Mouse (Mus musculus) layer of hippocampus, adult 18-20 months (tissue): ENCODE measurements around the gene Tspan5. TPM values are rescaled to one million over a fixed set of nuclear protein-coding genes. Genes with fewer than 3 reads are reported as not detected.

Source experiments
- DNase-seq, 2 experiments: peaks; one replicate each; pipeline ENCODE4 v3.0.0; 2022; ENCODE audit warnings: low spot score in 2 of 2
- total RNA-seq, 2 experiments: library from RNA; stranded (reverse); gene quantifications; 2 replicates each; pipeline ENCODE4 v1.2.3; 2021

The Tspan5 gene
- total RNA-seq, 2 experiments from 2014 or later: 197 to 205 TPM

GRCm38 (mm10) chr3:138804104-138805048 lies 62.4 kb downstream of the Tspan5 start:
- DNase-seq: no peak

DNA sequence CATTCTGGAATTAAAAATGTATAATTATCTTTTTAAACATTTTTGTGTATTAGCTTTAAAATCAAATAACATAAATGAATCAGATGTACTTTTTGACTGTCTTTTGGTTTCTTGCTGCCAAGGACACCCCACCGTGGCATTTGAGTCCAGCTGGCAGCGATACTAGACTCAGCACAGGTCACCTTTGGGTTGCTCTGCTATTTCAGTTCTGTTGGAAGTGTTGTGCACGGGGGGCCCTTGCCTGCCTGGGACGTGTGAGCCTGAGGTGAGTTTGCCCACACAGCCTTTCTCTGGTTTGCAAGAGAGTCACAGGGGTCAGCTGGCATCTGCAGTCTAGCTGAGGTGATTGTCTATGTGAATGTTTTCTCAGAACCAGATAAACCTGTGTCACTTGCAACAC lies 65.8 kb downstream of the Tspan5 start:
- DNase-seq: no peak

DNA sequence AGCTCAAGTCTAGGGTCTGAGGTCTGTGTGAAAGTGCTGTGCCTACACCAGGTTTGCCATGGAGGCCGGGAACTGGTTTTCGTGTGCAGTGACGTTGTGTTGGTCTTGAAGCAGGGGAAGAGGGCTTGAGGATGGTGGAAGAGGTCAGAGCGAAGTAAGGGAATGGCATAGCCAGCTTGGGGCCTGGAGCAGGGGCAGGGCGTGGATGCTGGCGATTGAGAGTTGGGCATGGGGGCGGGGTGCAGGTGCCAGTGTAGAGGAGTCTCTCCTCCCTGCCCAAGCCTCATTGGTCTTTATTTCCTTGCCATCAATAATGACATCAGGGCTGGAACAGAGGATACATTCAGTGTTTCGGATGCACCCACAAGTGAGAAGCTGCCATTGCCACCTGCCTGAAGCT lies 67.5 kb downstream of the Tspan5 start:
- DNase-seq: no peak

- no peak for DNase-seq
Measured at GRCm38 (mm10) chr3:138812565-138812964, 70.6 kb downstream of the Tspan5 start.

GRCm38 (mm10) chr3:138813139-138813810 lies 71.3 kb downstream of the Tspan5 start:
- DNase-seq: no peak

DNA sequence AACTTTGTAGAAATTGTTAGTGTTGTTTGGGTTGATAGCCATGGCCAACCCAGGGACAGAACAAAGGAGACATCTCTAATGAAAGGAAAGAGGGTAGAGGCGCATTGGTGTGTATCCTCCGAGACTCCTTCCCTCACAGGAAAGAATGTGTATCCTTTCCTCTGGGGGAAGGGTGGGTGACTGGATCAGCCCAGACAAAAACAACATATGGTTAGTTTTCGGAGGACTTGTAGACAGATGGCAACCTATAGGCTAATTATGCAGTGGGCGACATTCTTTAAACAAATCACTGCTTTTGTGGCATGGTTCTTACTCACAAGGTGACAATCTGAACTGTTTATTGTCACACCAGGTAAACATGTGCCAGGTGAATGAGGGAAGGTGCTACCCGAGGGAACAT lies 72.5 kb downstream of the Tspan5 start:
- peak in 1 of 2 experiments; percentile 53 for DNase-seq

DNA sequence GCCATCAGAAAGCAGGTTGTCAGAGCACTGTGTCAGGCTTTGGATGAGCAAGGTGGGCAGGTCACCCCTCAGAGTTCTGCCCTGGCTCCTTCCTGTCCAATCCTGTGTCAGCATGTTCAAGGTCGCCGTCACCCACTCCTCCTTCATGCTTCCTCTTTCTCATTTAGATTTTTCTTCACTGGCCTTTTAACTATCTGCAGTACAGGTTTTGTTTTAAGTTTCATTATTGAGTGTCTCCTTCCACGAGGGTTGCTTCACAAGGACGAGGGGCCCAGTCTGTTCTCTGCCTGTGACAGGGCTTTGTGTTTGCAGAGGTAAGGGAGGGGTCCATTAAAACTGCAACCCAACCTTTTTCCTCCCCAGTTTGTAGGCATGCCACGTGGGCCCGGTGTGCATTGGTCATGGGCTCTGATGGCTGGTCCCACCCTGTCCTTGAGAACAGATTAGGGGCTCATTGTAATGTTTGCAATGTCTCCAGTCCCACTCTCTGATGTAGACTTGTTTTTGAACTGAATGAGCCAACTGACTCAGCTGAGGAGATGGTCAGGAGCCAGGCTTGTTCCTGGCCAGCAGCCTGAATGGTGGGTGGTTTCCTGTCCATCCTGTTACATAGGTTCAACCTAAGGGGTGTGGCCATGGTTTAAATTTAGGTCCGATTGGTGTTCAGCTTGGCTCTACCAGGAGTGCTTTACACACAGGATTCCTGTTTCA lies 73.3 kb downstream of the Tspan5 start:
- DNase-seq: no peak

DNA sequence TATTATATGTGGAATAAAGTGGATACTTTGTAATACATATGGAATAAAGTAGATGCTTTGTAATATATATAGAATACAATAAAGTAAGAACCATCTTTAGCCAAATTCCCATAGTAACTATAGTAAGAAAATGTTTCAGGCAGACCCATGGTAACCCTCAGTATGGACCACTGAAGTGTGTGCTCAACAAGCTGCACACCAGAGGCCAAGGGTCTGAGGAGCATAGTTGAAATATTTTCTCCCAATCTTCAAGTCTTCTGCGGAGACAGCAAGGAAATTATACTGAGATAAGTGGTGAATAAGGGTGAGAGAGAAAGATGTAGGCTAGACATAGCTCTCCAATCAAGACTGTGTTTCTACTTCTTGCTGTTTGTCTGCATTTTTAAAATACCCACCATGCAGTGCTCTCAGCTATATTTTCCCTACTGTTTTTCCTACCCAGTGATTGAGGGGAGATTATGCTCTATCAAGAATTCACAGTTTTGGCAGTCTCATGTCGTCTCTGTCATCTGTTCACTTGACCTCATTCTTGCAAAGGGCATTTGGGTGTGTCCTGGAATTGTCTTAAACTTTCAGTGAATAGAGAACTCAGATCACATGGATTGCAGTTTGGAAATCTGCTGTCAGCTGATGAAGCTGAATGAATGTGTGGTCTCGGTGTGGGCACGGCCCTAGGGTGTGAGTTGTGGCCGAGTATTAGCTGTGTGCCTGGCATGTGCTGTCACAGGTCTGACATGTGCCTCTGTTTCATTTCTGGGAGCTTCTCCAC lies 75.1 kb downstream of the Tspan5 start:
- DNase-seq: no peak

- DNase-seq: no peak
Measured at GRCm38 (mm10) chr3:138819862-138820261, 77.9 kb downstream of the Tspan5 start.

- no peak for DNase-seq
Measured at GRCm38 (mm10) chr3:138820296-138820695, 78.3 kb downstream of the Tspan5 start.

DNA sequence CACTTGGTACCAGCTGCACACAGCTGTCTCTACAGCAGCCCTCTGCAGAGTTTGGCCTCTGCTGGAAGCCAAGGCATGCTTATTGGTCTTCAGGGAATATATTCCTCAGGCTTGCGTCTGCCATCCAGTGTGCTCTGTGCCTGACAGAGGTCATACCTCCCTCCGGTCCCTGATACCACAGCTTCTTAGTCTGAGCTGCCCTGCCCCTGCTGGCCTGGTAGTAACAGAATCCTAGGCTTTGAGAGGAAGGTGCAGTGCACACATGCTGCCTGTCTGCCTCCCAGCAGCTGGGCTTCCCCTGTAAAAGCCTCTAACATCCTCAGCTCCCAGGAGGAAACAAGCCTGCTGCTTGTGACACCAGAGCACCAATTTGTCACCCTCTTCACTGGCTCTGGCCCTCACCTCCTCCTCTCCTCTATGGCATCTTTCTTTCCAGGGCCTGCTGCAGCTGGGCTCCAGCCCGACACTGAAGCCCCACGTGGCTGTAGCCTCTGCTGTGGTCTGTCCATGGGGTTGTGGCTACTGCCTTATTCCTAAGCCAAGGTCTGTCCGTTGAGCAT lies 80.0 kb downstream of the Tspan5 start:
- DNase-seq: no peak

DNA sequence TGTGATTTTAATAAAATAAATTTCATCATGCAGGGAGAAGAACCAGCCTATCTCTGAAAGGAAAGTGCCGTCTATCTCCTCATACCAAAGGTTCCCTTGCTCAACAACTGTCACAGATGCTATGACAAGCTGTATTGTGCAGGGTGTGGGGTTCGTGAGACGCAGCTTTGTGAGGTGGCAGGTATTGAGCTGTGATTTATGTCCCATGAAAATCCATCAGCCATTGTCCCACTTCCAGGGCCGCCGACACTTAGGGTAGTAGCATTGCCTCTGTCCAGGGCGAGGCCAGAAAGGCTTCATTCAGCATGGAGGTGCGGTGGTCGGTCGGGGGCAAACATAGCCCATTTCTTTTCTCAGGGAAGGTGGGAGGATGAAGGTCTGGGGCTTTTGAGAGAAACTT lies 81.9 kb downstream of the Tspan5 start:
- no peak for DNase-seq

GRCm38 (mm10) chr3:138825296-138825695 lies 83.3 kb downstream of the Tspan5 start:
- no peak for DNase-seq

DNA sequence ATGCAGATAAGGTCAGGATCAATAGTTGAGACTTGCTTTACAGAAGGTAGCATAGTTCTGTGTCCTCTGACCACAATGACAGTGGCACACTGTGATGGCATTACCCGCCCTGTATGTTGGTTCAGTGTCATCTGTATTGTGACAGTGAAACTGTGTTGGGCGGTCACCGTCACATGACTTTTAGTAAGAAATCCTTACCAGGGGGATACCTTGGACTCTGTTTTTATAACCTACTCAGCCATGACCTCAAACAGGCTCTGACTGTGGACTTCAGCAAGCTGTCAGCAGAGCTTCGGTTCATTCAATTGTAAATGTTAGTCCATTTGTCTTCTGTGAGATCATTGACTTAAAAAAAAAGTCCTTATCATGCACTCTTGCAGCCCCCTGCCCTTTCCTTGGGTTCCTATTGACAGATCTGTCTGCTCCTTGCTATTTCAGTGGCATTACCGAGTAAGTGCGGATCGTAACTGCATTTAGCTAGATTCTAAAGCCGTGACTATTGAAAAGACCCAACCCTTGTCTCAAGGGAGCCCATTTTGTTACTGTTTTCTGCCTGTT lies 84.3 kb downstream of the Tspan5 start:
- no peak for DNase-seq

- DNase-seq: no peak
Measured at GRCm38 (mm10) chr3:138832827-138833517, 91.0 kb downstream of the Tspan5 start.

DNA sequence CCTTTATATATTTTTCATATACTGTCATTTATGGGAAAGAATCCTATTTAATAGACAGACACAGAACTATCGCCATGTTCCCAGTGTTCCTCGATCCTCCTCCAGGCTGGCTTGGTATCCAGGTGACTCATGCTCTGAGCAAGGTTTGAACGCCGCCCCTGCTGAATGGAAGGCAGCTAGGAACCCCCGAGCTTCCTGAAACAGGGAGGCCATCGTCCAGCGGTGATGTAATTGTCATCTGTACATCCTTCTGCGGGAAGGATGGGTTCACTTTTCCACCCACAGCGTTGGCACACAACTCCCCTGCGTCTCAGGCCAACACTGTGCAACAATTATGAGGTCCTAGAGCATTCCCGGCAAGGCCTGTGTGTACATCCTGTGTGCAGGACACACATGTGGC lies 92.2 kb downstream of the Tspan5 start:
- peak in 1 of 2 experiments; percentile 61 for DNase-seq

DNA sequence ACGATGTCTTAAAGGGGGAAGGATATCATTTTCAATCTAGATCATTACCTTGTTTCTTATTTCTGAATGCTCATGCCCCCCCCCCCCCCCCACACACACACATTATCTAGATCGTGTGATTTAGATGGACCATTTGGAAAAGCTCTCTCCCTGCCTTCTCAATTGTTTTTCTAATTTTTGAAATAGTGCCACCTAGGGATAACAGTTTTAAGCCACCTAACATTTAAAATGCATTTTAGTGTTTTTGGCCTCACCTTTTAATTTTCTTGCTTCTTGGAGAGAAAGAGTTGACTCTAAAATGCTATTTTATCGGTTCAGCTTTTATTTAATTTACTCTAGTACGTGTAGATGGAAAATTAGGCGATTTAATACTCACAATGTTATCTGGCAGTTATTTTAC lies 94.9 kb downstream of the Tspan5 start:
- DNase-seq: no peak

- no peak for DNase-seq
Measured at GRCm38 (mm10) chr3:138837651-138838050, 95.7 kb downstream of the Tspan5 start.

DNA sequence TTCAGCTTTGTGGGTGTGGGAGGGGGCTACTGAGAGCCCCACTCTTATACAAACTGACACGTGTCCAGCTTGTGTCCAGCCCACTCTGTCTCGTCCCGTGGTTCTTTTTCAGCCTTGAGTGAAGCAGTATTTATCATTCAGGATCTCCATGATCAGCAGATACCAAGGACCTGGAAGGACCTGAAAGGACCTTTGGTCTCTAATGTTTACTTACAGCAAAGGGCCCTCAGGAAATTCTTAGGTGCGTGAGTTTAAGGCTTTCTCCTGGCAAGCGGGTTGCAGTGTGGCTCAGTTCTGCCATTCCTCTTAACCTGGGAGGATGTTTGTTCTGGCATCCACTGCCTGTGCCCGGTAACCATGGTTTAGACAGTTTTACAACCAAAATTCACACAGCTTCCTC lies 97.7 kb downstream of the Tspan5 start:
- no peak for DNase-seq

DNA sequence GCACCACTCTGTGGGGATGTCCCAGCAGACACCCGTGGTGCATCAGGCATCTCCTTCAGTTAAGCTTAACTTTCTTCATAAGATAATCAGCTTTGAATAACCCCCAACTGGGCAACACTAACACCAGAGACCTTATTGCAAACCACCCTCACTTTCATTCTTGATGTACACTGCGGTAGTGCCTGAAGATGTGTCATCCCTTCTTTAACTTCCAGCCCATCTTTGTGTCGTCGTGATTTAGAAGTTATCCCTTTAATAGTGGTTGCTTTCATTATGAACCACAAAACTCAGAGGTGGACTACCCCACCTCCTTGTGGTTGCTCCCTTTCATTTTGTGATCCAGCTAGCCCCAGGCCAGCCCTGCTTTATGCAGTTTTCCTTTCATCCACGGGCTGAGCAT lies 99.3 kb downstream of the Tspan5 start:
- no peak for DNase-seq
